Mouse (Mus musculus) thymus, postnatal 36 days (tissue): Measurements from ENCODE around the gene Spock1.

Source experiments
- DNase-seq, 2 experiments: peaks; one replicate each; pipeline ENCODE4 v3.0.0; 2022; ENCODE audit warnings: mixed read lengths in 2 of 2

Gene Spock1

GRCm38 (mm10) chr13:57796951-57797692 is 111.0 kb downstream of the Spock1 start:
- DNase-seq, result no peak

DNA sequence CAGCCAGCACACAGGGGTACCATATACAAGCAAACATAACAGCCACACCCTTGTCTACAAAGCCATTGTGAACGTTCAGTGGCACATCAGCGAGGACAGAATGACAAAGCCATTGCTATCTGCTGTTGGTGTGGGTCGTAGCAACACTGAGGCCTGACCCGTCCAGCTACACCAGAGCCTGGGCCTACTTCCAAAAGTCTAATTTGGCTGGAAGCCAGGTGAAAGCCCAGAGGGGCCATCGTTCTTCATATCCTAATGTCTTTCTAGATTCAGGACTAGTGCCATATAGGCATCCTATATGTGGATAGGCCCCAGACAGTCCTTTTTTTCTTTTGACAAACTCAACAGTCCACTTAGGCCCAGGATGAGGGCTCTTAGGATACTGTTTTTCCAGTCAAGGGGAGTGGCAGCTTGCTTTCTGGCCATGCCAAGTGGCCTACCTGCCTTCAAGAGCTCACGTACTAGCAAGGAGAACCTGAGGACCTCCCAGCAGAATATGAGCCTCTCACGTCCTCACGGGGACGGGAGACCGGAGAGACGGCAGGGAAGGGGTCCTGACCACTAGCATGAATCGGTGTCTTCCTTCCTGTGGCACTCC is 114.4 kb downstream of the Spock1 start:
- no peak for DNase-seq

- DNase-seq, result no peak
Measured at GRCm38 (mm10) chr13:57789796-57790195, 118.3 kb downstream of the Spock1 start.

DNA sequence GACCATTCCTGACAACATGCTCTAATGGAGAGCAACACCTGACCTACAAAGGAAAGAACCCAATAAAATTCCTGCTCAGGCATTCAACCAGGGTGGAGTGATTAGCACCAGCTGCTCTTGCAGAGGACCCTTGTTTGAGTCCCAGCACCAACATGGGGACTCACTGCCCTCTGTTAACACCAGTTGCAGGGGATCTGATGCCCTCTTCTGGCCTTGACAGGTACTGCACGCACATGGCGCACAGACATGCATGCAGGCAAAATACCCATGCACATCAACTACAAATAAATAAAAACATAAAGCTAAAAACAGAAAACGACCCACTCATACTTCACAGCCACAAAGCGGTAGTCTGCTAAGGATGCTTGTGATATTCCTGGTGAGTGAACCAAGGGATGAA is 119.8 kb downstream of the Spock1 start:
- DNase-seq, result no peak

- no peak for DNase-seq
Measured at GRCm38 (mm10) chr13:57786278-57786677, 121.9 kb downstream of the Spock1 start.

DNA sequence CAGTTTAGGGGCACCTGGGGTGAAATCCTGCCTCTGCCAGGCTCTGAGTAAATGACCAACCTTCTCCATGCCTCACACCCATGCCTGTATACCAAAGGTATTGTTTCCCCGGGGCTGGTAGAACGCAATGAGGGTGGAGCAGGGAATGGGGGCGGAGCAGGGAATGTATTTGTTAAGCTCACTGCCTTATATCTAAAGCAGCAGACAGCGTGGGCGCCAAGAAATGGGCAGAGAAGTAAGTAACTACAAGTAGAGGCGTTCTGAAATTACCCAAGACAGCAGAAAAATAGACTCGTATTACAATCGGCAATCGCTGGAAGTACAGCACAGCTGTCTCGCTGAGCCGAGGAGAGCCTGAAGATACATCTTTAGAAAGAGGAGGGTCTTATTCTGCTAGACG is 125.2 kb downstream of the Spock1 start:
- no peak for DNase-seq

- no peak for DNase-seq
Measured at GRCm38 (mm10) chr13:57782107-57782561, 126.0 kb downstream of the Spock1 start.

GRCm38 (mm10) chr13:57779146-57779545 is 129.0 kb downstream of the Spock1 start:
- DNase-seq, result no peak

- no peak for DNase-seq
Measured at GRCm38 (mm10) chr13:57778524-57778923, 129.6 kb downstream of the Spock1 start.

DNA sequence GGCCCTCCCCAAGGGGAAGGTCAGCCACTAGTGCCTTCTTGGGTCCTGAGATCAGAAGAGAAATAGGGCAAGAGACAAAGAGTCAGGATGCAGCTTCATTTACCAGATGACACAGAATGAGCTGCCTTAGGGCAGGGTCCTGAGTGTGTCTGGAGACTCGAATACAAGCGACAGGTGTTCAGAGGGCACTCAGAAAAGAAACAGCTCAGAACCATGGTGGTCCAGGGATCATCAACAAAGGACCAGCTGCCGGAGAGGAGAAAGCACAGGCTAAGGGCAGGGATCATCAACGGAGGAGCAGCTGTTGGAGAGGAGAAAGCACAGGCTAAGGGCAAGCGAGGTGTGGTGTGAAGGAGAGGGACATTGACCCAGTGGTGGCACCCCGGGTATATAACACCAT is 136.1 kb downstream of the Spock1 start:
- no peak for DNase-seq

DNA sequence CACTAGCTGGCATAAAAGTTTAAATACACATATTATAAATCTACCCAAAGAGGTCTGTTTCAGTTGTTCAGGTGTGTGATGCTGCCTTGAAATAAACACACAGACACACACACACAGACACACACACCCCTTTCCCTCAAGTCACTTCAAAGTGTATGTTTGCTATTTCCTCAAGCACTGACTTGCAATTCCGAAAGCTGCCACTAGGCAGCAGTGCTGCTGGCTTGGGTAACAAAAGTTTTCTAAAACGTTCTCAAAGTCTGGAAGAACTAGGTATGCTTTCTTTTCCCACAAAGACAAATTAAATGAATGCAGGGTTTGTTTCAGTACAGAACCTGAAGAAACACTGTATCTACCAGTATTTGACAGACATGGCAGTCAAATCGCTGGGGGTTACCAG is 141.4 kb downstream of the Spock1 start:
- no peak for DNase-seq

- no peak for DNase-seq
Measured at GRCm38 (mm10) chr13:57761122-57761521, 147.0 kb downstream of the Spock1 start.

- no peak for DNase-seq
Measured at GRCm38 (mm10) chr13:57760618-57761017, 147.5 kb downstream of the Spock1 start.

DNA sequence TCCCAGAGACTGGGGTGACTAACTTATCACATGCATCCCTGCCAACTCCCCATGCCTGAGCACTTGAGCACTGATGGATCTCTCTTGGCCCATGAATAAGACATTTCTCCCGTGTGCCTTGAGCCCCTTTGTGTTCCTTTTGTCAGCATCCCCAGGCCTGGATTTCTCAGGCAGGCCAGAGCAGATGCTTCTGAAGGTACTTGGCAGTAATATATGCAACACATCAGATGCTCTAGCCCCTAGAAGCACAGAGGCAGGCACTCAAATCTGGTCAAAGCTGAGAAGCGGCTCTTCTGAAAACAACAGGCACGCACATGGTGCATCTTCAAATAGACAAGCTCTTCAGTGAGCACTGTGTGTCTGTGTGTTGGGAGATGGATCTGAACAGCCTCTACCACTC is 151.8 kb downstream of the Spock1 start:
- DNase-seq, result no peak

DNA sequence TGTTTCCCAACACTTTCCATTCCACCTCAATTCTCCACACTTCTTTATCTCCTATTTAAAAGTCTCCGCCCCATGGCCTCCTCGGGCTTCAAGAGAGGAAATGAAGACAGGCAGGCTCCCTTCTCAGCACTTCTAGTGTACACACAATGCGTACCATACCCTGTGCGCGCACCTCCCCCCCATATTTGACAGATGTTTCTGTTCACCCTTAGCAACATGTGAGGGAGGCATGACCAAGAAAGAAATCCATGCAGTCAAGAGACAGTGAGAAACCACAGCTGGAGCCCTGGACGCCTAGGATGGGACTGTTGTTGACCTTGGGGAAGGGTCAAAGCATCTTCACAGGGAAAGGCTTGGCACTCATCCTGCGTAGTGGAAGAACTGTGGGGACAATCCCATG is 157.3 kb downstream of the Spock1 start:
- DNase-seq, result no peak

DNA sequence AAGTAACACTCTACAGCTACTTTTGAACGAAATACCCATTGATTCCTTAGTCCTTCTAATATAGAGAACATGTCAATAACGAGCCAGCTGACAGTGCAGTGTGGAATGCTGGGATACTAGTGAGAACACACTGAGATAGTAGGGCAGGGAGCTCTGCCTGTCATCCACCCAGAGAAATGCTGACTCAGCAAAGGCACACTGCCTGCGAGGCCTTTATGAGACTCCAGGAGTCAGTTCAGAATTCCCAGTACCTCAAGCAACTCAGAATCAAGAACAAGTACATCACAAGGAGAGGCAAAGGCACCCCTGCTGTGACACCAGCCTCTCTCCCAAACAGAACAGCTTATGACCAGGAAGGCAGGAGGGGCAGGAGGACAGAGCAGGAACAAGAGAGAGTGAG is 163.5 kb downstream of the Spock1 start:
- DNase-seq, result no peak

- DNase-seq, result no peak
Measured at GRCm38 (mm10) chr13:57741186-57741585, 166.9 kb downstream of the Spock1 start.

GRCm38 (mm10) chr13:57740473-57740872 is 167.7 kb downstream of the Spock1 start:
- no peak for DNase-seq

- no peak for DNase-seq
Measured at GRCm38 (mm10) chr13:57736060-57736459, 172.1 kb downstream of the Spock1 start.

- no peak for DNase-seq
Measured at GRCm38 (mm10) chr13:57734549-57734948, 173.6 kb downstream of the Spock1 start.

- no peak for DNase-seq
Measured at GRCm38 (mm10) chr13:57733521-57733920, 174.6 kb downstream of the Spock1 start.

DNA sequence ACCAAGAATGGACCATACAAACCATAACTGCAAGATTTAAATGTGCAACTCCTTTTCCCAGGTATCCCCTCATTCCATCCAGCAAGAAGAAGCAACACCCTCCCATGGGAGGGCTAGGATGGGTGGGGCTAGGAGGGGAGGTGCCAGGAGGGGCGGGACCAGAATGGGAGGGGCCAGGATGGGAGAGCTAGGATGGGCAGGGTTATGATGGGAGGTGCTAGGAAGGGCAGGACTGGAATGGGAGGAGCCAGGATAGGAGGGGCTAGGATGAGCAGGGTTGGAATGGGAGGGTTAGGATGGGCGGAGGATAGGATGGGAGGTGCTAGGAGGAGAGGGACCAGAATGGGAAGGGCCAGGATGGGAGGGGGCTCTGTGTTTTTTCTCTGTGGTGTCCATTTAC is 175.9 kb downstream of the Spock1 start:
- DNase-seq, result no peak

DNA sequence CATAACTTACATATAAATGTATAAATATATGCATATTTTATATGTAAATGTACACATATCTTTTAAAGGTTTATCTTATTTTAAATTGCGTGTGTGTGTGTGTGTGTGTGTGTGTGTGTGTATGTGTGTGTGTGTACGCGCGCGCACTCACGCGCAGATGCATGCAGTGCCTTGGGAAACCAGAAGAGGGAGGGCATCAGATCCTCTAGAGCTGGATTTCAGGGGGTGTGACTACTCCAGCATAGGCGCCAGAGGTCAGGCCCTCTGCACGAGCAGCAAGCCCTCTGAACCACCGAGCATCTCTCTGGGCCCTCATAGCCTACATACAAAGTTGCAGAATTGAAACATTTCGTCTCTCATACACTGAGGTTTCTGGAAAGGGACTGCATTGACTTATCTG is 180.4 kb downstream of the Spock1 start:
- DNase-seq, result no peak

GRCm38 (mm10) chr13:57726654-57727053 is 181.5 kb downstream of the Spock1 start:
- no peak for DNase-seq
